Mouse (Mus musculus): ENCODE data around the gene Ptprd.

Ptprd gene

GRCm38 (mm10) chr4:77248918-77249317, 962.8 kb downstream of the Ptprd start:
- no peak for DNase-seq (ENCODE audit: low spot score)

GRCm38 (mm10) chr4:77241852-77242455, 969.8 kb downstream of the Ptprd start:
- DNase-seq (ENCODE audit: low spot score): no peak

DNA sequence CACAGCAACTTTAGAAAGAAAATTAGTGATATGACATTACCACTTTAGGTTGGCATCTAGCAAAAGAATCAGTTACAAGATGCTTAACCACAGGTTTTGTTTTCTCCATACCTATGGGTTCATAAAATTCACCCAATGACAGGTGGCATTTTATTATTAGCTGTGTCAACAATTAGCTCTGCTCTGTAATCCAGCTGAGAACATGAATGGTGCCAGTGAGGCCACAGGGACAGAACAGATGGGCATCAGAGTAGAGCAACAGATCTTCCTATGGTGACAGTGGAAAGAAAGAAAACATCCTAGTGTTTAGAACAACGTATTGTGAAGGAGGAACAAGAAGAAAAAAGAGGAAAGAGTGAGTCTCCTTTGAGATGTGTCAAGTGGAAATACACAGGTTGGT, 973.6 kb downstream of the Ptprd start:
- DNase-seq (ENCODE audit: low spot score): no peak

- no peak for DNase-seq (ENCODE audit: low spot score)
These were observed 978.5 kb downstream of the Ptprd start for GRCm38 (mm10) chr4:77233243-77233642.

DNA sequence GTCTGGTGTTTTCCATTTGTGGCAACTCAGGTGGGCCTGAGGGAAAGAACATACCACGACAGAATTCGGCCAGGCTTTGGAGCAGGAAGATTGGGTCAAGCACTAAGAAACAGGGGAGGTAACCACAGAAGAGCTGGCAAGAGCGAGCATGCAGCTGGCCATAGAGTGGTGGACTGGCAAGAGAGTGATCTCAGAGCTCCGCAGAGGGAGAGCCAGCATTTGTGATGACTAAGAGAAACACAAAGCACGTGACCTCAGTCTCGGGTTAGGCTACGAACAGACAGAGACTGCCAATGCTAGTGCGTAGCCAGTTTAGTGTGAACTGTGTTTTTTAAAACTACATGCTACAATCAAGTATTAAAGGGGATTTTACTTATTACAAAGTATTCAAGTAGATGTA, 1042.9 kb downstream of the Ptprd start:
- DNase-seq (ENCODE audit: low spot score): no peak

GRCm38 (mm10) chr4:77157601-77158000, 1054.2 kb downstream of the Ptprd start:
- no peak for DNase-seq (ENCODE audit: low spot score)

GRCm38 (mm10) chr4:77155561-77155960, 1056.2 kb downstream of the Ptprd start:
- DNase-seq (ENCODE audit: low spot score): no peak

- DNase-seq (ENCODE audit: low spot score): no peak
These were observed 1056.7 kb downstream of the Ptprd start for GRCm38 (mm10) chr4:77155037-77155436.

- DNase-seq (ENCODE audit: low spot score): no peak
These were observed 1086.9 kb downstream of the Ptprd start for GRCm38 (mm10) chr4:77124852-77125251.

DNA sequence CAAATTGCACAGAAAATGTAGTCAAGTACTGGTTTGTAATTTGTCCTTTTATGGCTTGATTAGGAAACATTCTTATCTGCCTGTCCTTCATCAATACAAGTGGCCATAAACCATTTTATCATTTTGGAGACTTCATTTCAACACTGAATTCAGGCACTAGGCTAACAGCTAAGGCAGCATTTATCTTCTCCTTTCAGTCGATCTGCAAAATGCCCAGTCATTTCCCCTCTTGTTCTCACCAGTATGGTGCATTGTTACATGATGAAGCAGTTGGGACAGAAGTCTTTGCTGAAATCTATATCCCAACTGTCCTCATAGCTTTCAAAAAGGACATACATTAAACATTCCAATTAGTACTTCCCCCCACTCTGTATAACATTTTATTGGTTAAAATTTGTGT, 1100.9 kb downstream of the Ptprd start:
- no peak for DNase-seq (ENCODE audit: low spot score)

GRCm38 (mm10) chr4:77107291-77107690, 1104.5 kb downstream of the Ptprd start:
- DNase-seq (ENCODE audit: low spot score): no peak

GRCm38 (mm10) chr4:77083165-77083564, 1128.6 kb downstream of the Ptprd start:
- DNase-seq (ENCODE audit: low spot score): peak; percentile 53

- DNase-seq (ENCODE audit: low spot score): peak; percentile 74
These were observed 1134.2 kb downstream of the Ptprd start for GRCm38 (mm10) chr4:77077607-77078006.

DNA sequence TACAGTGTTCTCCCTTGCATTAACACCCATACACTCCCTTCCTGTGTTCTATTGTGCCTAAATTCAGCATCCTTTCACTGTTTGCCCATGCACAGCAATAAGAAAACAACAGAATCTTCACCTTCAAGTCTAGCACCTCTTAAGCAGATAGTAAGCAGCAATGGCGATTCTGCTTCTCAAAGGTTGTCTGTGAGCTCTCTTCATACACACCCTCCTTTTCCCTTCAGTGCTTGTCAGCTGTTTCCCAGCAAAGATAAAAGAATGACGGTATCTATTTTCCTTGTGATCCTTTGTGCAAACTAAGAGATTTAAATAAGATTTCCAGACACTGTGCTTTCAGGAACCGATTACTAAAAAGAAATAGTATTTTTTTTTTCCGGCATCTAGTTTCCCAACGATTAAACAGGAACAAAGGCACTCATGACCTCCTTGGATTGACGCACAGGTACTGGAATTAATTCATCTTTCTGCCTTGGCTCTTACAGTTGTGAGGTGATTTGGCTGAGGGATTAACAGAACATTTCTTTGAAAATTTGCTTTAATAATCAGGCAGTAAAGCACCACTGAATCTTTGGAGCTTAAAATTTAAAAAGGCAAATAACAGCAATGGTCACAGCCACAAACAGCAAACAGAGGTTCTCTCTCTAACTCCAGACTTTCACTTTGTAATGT, 1161.1 kb downstream of the Ptprd start:
- no peak for DNase-seq (ENCODE audit: low spot score)

DNA sequence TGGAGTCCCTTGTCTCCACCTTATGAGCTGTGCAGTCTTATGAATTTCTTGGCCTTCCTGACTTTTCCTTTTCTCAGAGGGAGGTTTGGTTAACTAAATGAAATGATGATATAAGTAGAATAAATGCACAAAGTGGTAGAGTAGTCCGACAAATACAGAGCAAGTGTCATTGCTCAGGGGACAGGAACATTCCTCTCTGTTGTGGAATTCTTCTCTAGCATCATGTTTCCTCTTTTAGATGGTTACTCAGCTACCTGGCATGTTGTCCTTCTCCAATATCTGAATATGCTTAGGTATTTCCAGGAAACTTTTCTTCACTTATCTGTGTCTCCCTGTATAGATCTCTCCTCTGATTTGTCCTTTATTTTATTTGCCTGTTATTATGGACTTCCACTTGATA, 1207.3 kb downstream of the Ptprd start:
- no peak for DNase-seq (ENCODE audit: low spot score)

DNA sequence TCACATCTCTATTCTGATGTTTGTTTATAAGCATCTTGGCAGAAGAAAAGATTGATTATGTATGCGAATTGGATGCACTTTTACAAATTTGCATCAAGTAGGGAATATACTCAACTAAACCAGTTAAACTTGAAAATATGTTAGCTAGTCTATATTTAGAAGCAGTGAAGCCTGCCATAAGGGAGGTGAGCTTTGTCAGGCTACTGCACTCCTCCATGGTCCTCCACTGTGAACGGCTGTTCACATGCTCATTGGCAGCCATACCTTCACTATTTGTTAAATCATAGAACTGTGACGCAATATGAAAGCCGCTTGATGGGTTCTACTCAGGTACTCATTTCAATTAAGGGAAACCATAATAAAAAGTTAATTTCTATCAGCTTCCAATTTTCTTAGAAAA, 1215.6 kb downstream of the Ptprd start:
- DNase-seq (ENCODE audit: low spot score): no peak

DNA sequence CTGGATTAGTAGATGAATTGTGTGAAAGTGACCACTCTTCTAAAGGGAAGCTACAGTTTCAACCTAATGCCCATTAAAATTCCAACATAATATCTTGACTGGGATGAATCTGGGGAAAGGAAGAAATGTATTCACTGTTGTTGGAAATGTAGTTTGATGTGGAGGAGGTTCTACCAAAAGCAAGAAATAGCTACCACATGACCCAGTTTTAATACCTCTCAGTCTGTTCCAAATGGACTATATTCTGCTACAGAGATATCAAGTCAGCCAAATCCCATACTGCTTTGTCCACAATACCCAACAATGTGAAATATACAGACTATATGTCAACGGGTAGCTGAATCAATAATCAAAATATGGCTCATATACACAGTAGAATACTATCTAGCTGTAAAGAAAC, 1221.8 kb downstream of the Ptprd start:
- no peak for DNase-seq (ENCODE audit: low spot score)

GRCm38 (mm10) chr4:76977056-76977809, 1234.5 kb downstream of the Ptprd start:
- no peak for DNase-seq (ENCODE audit: low spot score)

- peak; percentile 72 for DNase-seq (ENCODE audit: low spot score)
These were observed 1263.5 kb downstream of the Ptprd start for GRCm38 (mm10) chr4:76948251-76948650.

- no peak for DNase-seq (ENCODE audit: low spot score)
These were observed 1270.1 kb downstream of the Ptprd start for GRCm38 (mm10) chr4:76941382-76942360.

- no peak for DNase-seq (ENCODE audit: low spot score)
These were observed 1280.2 kb downstream of the Ptprd start for GRCm38 (mm10) chr4:76931559-76931958.

DNA sequence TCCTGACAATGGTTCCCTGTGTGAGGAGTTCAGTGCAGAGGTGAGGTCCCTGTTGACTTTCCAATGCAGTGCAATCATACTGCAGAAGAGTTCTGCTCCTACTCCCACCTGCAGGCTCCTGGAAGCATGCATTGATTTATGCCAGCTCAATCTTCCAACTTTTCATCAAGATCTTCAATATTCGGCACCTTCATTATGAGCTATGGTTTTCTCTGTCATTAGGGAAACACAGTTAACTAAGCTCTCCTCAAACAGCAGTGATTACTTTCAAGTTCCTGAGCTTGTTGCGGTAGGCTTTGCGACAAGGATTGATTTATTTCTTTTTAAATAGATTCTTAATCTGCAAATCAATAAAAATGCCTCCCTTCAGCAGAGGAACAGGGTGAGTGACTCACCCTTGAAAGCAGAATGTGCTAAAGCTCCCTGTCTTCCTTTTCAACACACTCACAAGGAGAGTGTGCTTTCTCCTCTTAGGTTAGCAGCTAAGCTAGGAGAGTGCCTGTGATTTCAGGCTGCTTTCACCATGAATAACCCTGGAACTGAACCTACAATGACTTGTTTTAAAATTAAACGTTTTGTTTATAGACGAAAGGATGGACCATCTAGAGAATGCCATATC, 1298.1 kb downstream of the Ptprd start:
- no peak for DNase-seq (ENCODE audit: low spot score)
